In the genomic region with DNA sequence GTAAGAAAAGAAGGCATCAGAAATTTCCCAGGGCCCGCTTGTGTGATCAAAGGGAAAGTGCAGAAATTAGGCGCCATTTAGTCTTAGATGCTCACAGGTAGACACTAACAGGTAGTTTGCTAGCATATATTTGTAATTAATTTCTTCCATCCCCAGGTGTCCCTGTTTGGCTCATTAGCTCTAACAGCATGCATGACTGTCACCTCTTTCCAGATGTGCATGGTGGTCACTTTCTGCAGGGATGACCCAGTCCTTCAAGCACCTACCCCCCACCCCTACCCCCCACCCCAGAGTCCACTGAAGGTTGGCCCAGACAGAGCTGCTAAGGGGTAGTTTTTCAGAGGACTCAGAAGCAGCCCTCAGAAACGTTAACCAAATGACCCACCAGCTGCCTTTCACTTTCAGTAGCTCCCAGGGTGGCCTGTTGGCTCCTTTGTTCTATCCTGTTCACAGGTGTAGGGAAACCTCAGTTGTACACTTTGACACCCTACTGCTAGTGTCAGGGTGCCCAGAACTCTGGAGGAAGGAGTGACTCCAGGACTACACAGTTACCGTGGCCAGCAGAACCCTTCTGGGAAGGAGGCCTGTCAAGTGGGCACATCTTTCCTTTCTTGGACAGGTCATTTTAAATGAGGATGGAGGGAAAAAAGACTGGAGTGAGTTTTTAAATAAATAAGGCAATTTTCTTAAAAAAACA, we compare ENCODE assay signal across 9 mouse cellular contexts. TPM values are rescaled to one million over a fixed set of nuclear protein-coding genes. Genes with fewer than 3 reads are reported as not detected.
A peak's percentile ranks its signal among the peaks of the same experiment; 100 is the strongest.
DNase-seq lines count a peak whose midpoint lies in the region; ATAC-seq and TF ChIP-seq lines count a peak whose summit lies in the region.
"Had no signal": no experiment of that assay in that cellular context is flagged by ENCODE, and none has a peak within 500 bp of the region (broad histone marks: within the 10 kb centered on the region; RNA-seq: fewer than 3 reads in every experiment).

No protein-coding gene starts in this region.

- peak; percentile 45; the same call in 1 of the 2 replicates for ATAC-seq in hindbrain, embryonic 11.5 days (ENCODE audit: low FRiP score)
- no peak for ATAC-seq in liver, embryonic 15.5 days (ENCODE audit: insufficient read depth)
- ATAC-seq in frontal cortex, adult (ENCODE audit: low TSS enrichment) = no peak

- no peak for TF ChIP-seq RAD21 in CH12.LX (IDR thresholded peaks at IDR 0.05; ENCODE audit: low read depth, low read length)

- peaks cover 19% of the 10 kb centered on the region; the same call in 1 of the 2 replicates for H3K27me3 ChIP-seq in heart, embryonic 10.5 days (ENCODE audit: insufficient read depth, poor library complexity, severe bottlenecking)
- no peaks in the 10 kb centered on the region for H3K27me3 ChIP-seq in CH12.LX (replicated peaks)
- H3K27me3 ChIP-seq in hindbrain, embryonic 11.5 days (ENCODE audit: control insufficient read depth, insufficient read depth, low read length) = 0 out of 2 replicates have a peak, but pooled peaks cover 6% of the 10 kb centered on the region
- H3K27me3 ChIP-seq in liver, embryonic 15.5 days = peaks cover 5% of the 10 kb centered on the region; the same call in 1 of the 2 replicates

- H3K4me1 ChIP-seq in heart, embryonic 10.5 days = peaks cover 12% of the 10 kb centered on the region; the same call in 1 of the 2 replicates
- peaks cover 3 to 7% of the 10 kb centered on the region in 2 experiments; a peak in 3 of 4 replicates for H3K4me1 ChIP-seq in CH12.LX (ENCODE audit: control insufficient read depth in 1 of 2, insufficient read depth in 2 of 2)
- H3K4me1 ChIP-seq in hindbrain, embryonic 11.5 days (replicated peaks; ENCODE audit: control insufficient read depth, insufficient read depth, low read length) = no peaks in the 10 kb centered on the region; the same call in 1 of the 2 replicates
- H3K4me1 ChIP-seq in liver, embryonic 15.5 days (replicated peaks) = no peaks in the 10 kb centered on the region

- no peak for TF ChIP-seq CTCF in CH12.LX (conservative IDR thresholded peaks at IDR 0.05 in 1 of 2, IDR thresholded peaks at IDR 0.05 in 1 of 2; ENCODE audit: low read depth in 2 of 2, low read length in 2 of 2)

- TF ChIP-seq EP300 in CH12.LX (IDR thresholded peaks at IDR 0.05; ENCODE audit: low read length) = no peak

- DNase-seq in heart, embryonic 10.5 days (ENCODE audit: low spot score) = no peak
- DNase-seq in heart, adult 18-20 months = no peak
- no peak for DNase-seq in CH12.LX (ENCODE audit: extremely low read depth)
- DNase-seq in hindbrain, embryonic 11.5 days (ENCODE audit: low spot score) = no peak
- DNase-seq in frontal cortex, postnatal 25 days (ENCODE audit: low spot score in 2 of 2) = no peak
- DNase-seq in layer of hippocampus, postnatal 25 days (ENCODE audit: extremely low spot score in 1 of 2, low spot score in 1 of 2) = no peak
- DNase-seq: cerebellum, adult 8-10 months had no signal

- TF ChIP-seq POLR2A in CH12.LX (IDR thresholded peaks at IDR 0.05; ENCODE audit: low read depth, low read length) = no peak

- no peak overlapping the region for H3K9ac ChIP-seq in CH12.LX (ENCODE audit: insufficient read depth, low read depth)
- no peak overlapping the region for H3K9ac ChIP-seq in hindbrain, embryonic 11.5 days (ENCODE audit: low read depth, low read length)
- no peak overlapping the region for H3K9ac ChIP-seq in liver, embryonic 15.5 days

- H3K27ac ChIP-seq in heart, embryonic 10.5 days = no peak overlapping the region
- H3K27ac ChIP-seq in CH12.LX (ENCODE audit: insufficient read depth, low read depth) = no peak overlapping the region
- no peak overlapping the region for H3K27ac ChIP-seq in hindbrain, embryonic 11.5 days (ENCODE audit: low read depth, low read length)
- H3K27ac ChIP-seq in liver, embryonic 15.5 days (replicated peaks) = no peak overlapping the region

- WGBS in heart, embryonic 10.5 days = 30% methylated on average over 4 of the region's 4 CpGs
- WGBS in hindbrain, embryonic 11.5 days = 30% methylated on average over 4 of the region's 4 CpGs
- 38% methylated on average over 4 of the region's 4 CpGs for WGBS in liver, embryonic 15.5 days (ENCODE audit: insufficient replicate concordance)

- H3K79me2 ChIP-seq in CH12.LX (replicated peaks; ENCODE audit: control insufficient read depth, extremely low read depth, insufficient read depth, poor library complexity, severe bottlenecking) = no peaks in the 10 kb centered on the region

- dilution Hi-C loops in CH12.LX (cut with MboI; ENCODE audit: extremely low pct_ligation_motif_present, extremely low pct_unique_long_range_greater_than_20kb, low sequenced_read_pairs) = no loop called here

- no peaks in the 10 kb centered on the region for H3K36me3 ChIP-seq in heart, embryonic 10.5 days
- no peaks in the 10 kb centered on the region for H3K36me3 ChIP-seq in CH12.LX (replicated peaks in 1 of 2; ENCODE audit: control insufficient read depth in 1 of 2, insufficient read depth in 1 of 2, low read length in 1 of 2)
- no peaks in the 10 kb centered on the region for H3K36me3 ChIP-seq in hindbrain, embryonic 11.5 days (ENCODE audit: control insufficient read depth, insufficient read depth, low read length)
- H3K36me3 ChIP-seq in liver, embryonic 15.5 days (replicated peaks) = no peaks in the 10 kb centered on the region

- in situ Hi-C loops in CH12.LX (cut with MboI; ENCODE audit: low pct_ligation_motif_present, low pct_unique_long_range_greater_than_20kb, low sequenced_read_pairs) = no loop called here

- H3K9me3 ChIP-seq in heart, embryonic 10.5 days = no peaks in the 10 kb centered on the region
- H3K9me3 ChIP-seq in CH12.LX (replicated peaks; ENCODE audit: low read length) = no peaks in the 10 kb centered on the region
- H3K9me3 ChIP-seq in hindbrain, embryonic 11.5 days (ENCODE audit: control insufficient read depth, low read length) = no peaks in the 10 kb centered on the region
- no peaks in the 10 kb centered on the region for H3K9me3 ChIP-seq in liver, embryonic 15.5 days (replicated peaks)

- H3K4me2 ChIP-seq in CH12.LX (ENCODE audit: insufficient read depth, low read depth, poor library complexity, severe bottlenecking) = 0 out of 2 replicates have a peak overlapping the region, but pooled peaks have one; percentile 4
- H3K4me2 ChIP-seq in hindbrain, embryonic 11.5 days (replicated peaks; ENCODE audit: low read depth, low read length) = peak overlapping the region; percentile 61
- peak overlapping the region; percentile 52; the same call in 1 of the 2 replicates for H3K4me2 ChIP-seq in liver, embryonic 15.5 days

- H3K4me3 ChIP-seq in heart, embryonic 10.5 days = peak overlapping the region; percentile 58
- H3K4me3 ChIP-seq in CH12.LX (replicated peaks in 1 of 3; ENCODE audit: low read depth in 2 of 3, low read length in 2 of 3, poor library complexity in 1 of 3) = no peak overlapping the region
- peak overlapping the region; percentile 31 for H3K4me3 ChIP-seq in hindbrain, embryonic 11.5 days (ENCODE audit: low read depth, low read length)
- peak overlapping the region; percentile 18 for H3K4me3 ChIP-seq in liver, embryonic 15.5 days (replicated peaks)

TF ChIP-seq in CH12.LX, 34 proteins besides CTCF, POLR2A, EP300 and RAD21:
- TF ChIP-seq TCF12 (IDR thresholded peaks at IDR 0.05; ENCODE audit: low read depth, low read length) = peak; percentile 34; the same call in 1 of the 2 replicates
- TF ChIP-seq SIN3A (IDR thresholded peaks at IDR 0.05; ENCODE audit: low read length) = no peak

RNA-seq across cellular contexts. Expression of a gene that starts 43.2 kb away (rescaled TPM):
- 26.5 and 34.9 TPM in 2 replicates for polyA plus RNA-seq in heart, embryonic 10.5 days (2016; fragmentation: Nextera tagmentation; extraction: Ambion mirVana)
- 1 to 10 TPM; 5.6 to 5.7 TPM for total RNA-seq in heart, adult 18-20 months (2021)
- total RNA-seq in CH12.LX (2012; rRNA removed) (27.6 and 28.3 TPM in 2 replicates), CH12.LX (2014; rRNA removed) (82.7 and 90.6 TPM in 2 replicates)
- 47.6 and 53.0 TPM in 2 replicates for polyA plus RNA-seq in CH12.LX (2012; ENCODE audit: insufficient read length, low read depth)
- 43.3 and 51.3 TPM in 2 replicates for polyA plus RNA-seq in hindbrain, embryonic 11.5 days (2014; fragmentation: Nextera tagmentation; extraction: Ambion mirVana)
- polyA plus RNA-seq in liver, embryonic 15.5 days (2015; fragmentation: Nextera tagmentation; extraction: Ambion mirVana) = 9.5 and 9.9 TPM in 2 replicates
- total RNA-seq in layer of hippocampus, postnatal 25 days (2021) = 10 to 100 TPM; 18.7 to 30.9 TPM

Comparison
In these comparisons a context has a peak if more than half of its experiments do, and no peak if none do; other contexts are left out.
1. H3K4me3 ChIP-seq: peak in heart, embryonic 10.5 days (single experiment), hindbrain, embryonic 11.5 days (single experiment) and liver, embryonic 15.5 days (single experiment); none in CH12.LX (0 of 3).
2. H3K4me2 ChIP-seq: peak in every context shown above with its lines; median percentile 61 in hindbrain, embryonic 11.5 days; 52 in liver, embryonic 15.5 days; 4 in CH12.LX.